Mouse (Mus musculus): ENCODE data around the gene Ndnf.

GRCm38 (mm10) chr6:65739442-65739841 is 68.1 kb downstream of the Ndnf start:
- TF ChIP-seq GATA1 (IDR thresholded peaks at IDR 0.05; ENCODE audit: borderline replicate concordance, low read length) = no peak
- TF ChIP-seq FLI1 (IDR thresholded peaks at IDR 0.05; ENCODE audit: low read length) = no peak

All from megakaryocyte, embryonic 14.5 days (primary cell).